Mouse (Mus musculus) heart, postnatal 25 days (tissue): ENCODE measurements around the gene Fam155a. TPM values are rescaled to one million over a fixed set of nuclear protein-coding genes. Genes with fewer than 3 reads are reported as not detected.

ENCODE experiments used
- microRNA-seq: library from miRNA; unstranded; fragments of <30 nt; microRNA quantifications from one replicate; pipeline ENCODE4 v1.2.0, GENCODE M21; 2022
- total RNA-seq, 2 experiments: library from RNA; stranded (reverse); gene quantifications; 2 replicates each; pipeline ENCODE4 v1.2.3; 2021

Fam155a gene
- total RNA-seq, 2 experiments from 2014 or later = not detected

Small RNAs within 50 kb of the gene (microRNA-seq; reads per million reads assigned to microRNA genes)
- gene Gm47312 = not detected

Other genes with a start within 250 kb of the Fam155a start
- not detected for gene Gm10217, start 93.1 kb upstream of the Fam155a start, total RNA-seq
- 1 to 10 TPM; 5.0 to 5.1 TPM for gene Lig4, start 206.5 kb upstream of the Fam155a start, total RNA-seq
- gene Abhd13, start 206.5 kb upstream of the Fam155a start, total RNA-seq = 10 to 100 TPM; 11.3 to 13.0 TPM
- 1 to 10 TPM; 4.2 to 4.4 TPM for gene Tnfsf13b, start 235.3 kb upstream of the Fam155a start, total RNA-seq